Mouse (Mus musculus) lung, adult 18-20 months (tissue): ENCODE data around the gene Banp.
A peak's percentile ranks its signal among the peaks of the same experiment; 100 is the strongest.

Experiments used
- DNase-seq, 2 experiments: peaks; one replicate each; pipeline ENCODE4 v3.0.0; 2022; ENCODE audit warnings: mixed read lengths in 2 of 2

Gene Banp

DNA sequence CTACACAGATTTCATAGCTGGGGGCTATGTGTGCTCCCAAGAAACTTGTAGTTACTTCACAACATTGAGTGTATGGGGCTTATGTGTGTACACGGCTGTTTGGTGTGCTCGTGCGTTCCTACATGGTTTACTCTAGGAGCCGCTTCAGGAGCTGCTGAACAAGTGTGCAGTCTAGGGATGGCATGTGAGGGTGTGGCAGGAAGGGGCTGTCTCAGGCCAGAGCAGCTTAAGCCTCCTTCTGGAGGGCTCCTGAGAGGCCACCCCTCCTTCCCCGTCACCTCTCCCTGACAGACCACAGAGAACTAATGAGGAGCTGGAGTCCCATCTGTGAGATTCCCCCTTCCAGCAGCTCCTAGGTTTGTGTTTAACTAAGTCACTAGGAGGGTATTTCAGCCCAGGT lies 38.3 kb downstream of the Banp start:
- no peak for DNase-seq

DNA sequence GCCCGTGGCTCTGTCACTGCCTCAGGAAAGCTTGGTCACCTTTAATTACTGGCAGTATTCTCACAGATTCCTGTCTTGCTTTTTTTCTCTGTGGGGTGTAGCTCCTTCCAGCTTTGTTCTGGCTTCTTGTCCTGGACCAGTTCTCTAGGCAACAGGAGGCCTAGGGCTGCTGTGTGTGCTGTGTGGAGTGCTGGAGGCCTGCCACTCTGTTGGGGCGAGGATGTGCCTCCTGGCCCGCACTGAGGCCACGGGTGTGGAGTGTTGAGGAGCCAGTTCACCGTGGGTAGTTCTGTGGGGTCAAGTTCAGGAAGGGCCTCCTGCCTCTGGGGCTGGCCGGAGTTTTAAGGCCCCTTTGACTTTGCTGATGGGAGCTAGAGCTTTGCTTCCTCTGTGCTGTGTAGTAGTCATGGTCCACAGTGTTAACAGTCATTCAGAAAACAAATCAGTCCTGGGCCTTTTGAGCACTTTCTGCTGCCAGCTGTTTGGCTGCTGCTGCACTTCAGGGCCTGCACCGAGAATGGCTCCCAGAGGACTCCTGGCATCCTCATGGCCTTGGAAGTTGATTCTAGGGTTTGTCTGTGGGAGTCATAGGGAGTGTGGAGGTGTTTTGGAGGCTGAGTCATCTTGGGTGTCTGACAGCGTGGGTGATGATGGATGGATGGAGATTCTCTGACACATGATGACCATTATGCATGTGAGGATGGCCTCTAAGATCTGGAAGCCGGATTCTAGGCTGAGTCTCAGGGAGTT lies 41.1 kb downstream of the Banp start:
- no peak for DNase-seq

DNA sequence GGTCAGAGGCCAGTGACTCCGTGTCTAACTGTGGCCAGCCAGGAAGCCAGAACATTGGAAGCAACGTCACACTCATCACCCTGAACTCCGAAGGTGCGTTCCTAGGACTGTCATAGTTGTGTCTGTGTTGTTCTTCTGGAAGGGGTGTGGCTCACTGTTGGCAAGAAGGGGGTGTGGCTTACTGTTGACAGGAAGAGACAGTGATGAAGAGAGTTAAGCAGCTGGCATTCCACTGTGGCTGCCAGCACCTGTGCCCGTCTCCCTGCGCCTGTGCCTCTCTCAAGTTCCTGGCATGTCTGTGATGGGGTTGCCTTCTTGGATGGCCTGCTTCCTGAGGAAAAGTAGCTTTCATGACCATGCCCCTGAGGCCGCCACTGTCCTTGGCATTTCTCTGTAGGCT lies 42.1 kb downstream of the Banp start:
- no peak for DNase-seq

DNA sequence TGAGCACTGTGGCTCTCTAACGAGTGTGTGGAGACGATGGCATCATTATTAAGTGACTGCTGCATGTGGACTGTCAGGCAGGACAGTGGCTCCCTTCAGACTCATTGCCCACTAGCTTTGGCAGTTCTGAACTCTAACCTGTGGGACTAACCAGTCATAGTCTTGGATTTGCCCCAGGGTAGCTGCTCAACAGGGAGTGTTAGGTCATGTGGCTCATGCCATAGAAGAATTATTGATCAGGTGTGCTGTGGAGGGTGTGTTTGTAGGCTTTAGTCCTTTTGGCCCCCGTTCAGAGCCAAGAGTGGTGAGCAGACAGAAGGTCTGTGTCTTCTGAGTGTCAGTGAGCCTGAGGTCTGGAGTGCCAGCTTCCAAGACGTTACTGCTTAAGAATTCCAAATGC lies 43.4 kb downstream of the Banp start:
- DNase-seq, result no peak

DNA sequence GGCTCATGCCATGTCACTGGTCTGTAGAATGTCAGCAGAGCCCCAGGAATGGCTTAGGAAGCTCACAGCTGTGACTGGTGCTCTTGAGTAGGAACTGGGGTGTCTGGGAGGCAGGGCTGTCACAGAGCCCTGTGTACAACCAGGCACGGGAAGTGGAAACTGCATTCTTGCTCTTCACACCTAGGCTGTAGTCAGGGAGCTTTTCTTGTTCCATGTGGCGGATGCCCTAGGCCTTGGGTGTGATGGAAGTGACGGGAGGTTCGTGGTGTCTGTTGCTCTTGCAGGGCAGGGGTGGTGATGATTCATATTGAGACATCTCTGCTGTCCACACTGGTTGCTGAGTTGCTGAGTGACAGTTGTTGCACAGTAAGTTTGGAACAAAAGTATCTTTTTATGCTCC lies 45.6 kb downstream of the Banp start:
- DNase-seq, result no peak

DNA sequence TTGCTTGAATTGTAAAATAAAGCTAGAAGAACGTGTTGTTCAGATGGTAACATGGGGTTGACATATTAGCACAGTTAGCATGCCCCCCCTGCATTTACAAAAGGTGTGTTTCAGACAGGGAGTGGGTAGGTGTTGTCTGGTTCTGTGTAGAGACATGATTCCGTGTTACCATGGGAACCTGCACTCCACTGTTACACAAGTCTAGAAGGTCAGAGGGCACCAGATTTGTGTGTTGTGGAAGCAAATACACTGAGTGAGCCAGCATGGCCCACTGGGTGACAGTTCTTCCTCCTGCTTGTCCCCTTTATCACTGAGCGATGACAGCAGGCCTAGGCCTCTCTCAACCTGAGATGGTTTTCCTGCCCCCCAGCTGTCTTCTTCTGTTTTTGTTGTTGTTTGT lies 46.3 kb downstream of the Banp start:
- peak in 1 of 2 experiments; percentile 57 for DNase-seq

DNA sequence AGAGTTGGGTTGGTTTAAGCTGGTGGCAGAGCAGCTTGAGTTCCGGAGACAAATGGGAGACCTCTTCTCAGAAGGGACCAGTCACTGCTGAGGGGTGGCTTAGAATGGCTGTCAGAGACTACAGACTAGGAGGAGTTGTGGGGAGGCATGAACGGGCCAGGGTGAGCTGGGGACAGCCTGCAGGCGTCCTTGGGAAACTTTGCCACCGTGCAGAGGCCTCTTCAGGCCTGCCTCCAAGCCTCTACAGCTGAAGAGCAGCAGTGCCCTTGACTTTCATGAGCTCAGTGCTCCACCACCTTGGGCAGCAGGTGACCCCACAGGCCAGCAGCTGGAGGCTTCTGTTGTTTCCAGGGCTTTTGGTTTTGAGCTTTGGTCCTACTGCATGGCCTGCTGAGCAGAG lies 49.1 kb downstream of the Banp start:
- DNase-seq, result no peak

DNA sequence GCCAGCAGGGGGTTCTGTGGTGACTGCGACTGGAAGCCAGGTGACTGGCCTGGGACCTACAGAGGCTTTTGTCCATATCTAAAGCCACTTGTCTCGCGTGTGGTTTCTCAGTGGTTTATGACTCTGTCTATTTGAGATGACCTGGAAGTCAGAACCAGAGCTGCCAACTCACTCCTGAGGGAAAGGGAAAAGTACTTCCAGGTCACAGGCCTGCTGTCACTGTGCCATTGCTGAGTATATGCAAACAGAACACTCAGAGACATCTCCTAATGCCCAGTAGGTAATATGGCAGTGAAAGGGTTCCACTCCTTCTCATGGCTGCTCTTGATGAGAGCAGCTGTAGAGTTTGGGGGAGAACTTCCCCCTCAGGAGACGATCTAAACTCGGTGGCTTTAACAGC lies 49.7 kb downstream of the Banp start:
- no peak for DNase-seq

DNA sequence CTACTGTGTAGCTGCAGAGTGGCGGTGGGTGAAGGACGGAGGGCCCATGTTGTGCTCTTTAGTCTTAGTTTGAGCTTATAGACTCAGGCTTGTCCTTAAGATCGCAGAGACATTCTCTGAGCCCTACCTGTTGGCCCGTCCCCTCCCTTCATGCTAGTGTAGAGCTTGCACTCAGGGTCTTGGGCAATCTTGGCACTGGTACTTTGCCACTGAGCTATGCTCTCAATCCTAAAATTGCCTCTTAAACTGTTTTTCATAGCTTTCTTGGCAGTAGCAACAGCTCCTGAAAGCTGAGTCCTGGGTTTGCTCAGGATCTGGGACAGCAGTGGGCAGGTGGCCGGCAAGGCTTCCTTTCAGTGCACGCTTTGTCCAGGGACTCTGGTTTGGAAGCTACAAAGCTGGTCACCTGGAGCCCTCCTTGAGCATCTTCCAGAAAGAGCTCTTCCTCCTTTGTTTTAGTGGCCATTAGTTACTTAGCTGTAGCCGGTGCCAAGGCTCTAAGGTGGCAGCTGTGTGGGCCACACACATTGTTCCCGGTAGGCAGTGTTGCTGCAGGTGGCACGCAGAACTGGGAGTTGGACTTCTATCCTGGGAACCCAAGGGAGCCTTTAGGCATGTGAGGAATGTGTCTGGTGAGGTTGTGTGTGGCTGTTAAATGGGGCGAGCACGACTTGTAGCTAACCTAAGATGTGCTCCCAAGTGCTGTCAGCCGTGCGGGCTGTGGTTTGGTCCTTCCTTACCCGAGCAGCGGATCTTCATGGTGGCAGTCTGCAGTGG lies 52.0 kb downstream of the Banp start:
- DNase-seq, result peak; percentile 62 to 69

DNA sequence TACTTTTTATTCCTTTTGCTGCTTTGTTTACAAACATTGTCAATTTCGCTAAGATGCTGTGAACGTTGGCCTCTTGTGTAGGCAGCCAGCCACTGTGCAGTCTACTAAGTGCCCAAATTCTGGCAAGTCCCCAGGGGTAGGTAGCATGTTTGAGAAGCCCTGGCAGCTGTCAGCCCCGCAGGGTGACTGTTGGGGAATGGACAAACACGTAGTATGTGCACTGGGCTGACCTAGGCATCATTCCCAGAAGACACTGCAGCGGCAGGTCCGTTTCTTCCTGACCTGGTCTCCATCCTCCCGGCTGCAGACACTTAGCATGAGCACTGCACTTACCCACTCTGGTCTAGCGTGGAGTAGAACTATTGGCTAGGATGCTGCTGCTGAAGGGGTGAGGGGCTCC lies 54.1 kb downstream of the Banp start:
- DNase-seq, result no peak

DNA sequence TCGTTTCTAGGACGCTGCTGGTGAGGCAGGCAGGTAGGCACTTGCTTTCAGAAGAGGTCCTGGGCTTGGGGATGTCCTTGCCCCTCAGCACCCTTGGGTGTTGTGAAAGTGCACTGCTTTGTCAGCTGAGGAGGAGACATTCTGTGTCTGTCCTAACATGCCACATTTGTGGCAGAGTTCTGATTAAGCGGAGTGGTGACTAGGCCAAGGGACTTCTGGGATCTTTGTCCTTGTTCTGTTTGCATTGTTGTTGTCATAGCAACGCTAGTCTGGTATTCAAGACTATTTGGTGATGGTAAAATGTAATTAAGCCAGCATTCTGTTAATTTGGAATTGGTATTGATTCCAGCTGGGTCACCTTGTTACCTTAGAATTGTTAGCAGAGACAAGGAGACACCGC lies 54.6 kb downstream of the Banp start:
- DNase-seq, result no peak

DNA sequence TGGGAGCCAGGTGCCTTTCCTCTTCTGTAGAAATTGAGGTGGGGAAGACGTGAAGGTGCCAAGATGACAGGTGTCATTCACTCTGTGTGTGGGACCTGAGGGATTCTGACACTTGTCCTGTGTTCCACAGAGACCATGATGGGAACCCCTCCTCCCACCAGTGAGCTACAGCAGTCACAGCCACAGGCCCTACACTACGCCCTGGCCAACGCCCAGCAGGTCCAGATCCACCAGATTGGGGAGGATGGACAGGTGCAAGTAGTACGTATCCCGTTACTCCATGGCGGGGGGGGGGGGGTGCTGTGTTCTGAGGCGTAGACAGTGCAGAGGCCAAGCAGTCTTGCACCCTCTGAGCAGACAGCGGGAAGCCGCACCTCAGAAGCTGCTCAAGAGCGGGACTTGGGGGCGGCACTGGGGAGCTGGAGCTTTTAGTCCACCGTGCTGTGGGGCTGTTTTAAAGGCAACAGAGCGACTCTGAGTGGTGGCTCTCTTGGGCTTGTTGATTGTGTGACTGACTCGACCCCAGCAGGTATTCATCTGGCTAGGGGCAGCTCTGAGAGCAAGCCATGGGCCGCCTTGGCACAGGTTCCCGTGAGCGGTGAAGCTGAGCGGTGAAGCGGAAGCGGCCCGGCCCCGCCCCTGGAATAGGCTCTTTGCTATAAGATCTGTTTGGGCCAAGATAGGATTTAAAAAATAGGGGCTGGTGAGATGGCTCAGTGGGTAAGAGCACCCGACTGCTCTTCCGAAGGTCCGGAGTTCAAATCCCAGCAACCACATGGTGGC lies 56.1 kb downstream of the Banp start:
- DNase-seq, result no peak

DNA sequence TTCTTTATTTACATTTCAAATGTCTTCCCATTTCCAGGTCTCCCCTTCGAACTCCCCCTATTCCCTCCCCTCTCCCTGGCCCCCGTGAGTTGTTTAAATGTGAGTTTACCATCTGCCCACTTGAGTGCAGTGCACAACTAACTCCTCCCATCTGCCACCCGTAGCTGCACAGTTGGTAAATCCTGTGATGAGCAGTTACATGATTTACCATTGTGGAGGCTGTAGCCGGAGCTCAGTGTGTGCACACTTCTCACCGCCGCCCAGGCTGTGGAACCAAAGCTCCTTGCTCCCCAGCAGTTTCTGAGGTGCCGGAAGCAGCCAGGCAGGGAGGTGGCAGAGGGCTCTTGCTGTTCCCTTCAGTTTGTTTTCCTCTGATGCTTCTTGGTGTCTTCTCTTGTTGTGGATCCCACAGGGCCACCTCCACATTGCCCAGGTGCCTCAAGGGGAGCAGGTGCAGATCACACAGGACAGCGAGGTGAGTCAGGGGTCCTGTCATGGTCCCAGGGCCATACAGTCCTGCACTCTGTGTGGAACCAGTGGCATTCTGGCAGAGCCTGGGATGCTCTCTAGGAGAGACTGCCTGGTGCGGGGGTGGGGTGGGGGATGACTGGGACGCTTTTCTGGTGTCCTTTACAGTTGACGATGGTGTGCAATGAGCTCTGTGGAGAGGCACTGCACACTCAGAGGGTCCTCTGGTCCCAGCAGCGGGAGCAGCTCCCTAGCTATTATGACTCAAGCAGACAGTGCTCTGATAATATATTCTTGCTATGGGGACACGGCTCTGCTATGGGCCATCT lies 57.3 kb downstream of the Banp start:
- no peak for DNase-seq

DNA sequence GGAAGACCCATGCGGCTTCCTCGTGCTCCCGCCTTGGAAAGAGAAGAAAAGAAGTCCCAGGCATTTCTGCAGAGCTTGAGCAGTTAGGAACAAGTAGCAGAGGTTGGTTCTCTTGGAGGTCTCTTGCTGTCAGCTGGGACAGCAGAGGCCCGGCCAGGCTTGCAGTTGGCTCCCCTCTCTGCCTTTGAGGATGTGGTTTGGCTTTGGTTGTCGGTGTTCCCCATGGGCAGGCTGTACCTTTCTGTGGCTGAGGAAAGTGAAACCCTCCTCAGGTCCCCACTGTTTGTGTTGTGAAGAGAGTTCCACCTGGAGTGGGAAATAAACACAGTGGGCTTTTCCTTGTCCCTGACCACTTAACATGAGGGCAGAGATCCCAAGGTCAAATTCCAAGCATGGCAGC lies 58.8 kb downstream of the Banp start:
- DNase-seq, result no peak

DNA sequence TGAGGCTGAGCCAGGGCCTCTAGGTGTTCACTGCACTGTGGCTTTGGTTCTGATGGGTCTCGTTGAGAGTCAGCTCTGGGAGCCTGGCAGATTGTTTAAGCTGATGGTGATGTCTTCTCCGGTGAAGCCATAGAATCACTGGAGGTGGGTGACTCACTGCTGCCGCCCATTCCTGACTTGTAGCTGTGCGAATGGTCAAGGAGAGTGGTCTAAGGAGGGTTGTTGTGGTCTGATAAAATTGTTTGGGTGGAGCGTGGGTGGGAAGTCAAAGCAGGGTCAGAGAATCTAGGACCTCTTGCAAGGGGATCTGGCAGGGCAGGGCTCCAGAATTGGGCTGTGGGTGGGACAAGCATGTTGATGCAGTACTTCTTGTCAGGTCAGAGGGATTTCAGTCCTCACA lies 61.1 kb downstream of the Banp start:
- no peak for DNase-seq

DNA sequence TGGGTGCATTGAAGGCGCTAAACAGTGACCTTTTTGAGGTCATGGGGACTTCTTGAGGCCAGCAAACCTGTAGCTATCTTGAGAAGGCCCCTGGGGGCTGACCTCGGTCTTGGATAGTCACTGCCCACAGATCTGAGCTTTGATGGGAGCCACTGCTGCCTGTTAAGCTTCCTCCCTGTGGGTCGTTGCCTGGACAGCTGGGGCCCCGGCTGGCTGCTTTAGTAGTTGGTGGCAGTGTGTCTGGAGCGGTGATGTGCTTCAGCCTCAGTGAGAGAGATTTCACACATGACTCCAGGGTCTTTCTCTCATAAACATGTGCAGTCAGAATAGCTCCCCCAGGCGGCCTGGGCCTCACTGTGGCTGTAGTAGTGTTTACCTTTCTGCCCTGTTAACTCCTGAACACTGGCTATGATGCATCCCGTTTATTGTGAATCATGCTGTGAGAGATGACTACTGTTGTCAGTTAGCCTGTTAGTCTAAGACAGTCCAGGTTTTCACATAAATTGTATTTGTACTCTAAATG lies 61.6 kb downstream of the Banp start:
- DNase-seq, result no peak

DNA sequence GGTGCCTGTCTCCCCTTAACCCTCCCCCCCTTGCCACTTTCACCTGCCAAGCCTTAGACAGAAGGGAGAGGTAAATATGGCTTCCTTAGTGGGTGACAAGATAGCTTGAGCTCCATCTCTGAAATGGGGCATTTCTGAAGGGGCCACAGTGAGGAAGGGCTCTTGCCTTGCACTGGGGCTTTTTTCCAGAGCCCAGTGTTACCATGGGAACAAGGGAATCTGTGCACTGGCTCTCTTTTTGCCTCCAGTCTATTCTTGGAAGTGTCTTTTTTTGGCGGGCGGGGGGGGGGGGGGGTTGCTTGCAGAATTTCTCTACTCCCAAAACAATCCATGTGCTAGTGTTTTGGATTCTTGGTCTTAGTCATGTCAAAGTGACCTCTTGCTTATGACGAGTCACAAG lies 65.1 kb downstream of the Banp start:
- DNase-seq, result no peak

DNA sequence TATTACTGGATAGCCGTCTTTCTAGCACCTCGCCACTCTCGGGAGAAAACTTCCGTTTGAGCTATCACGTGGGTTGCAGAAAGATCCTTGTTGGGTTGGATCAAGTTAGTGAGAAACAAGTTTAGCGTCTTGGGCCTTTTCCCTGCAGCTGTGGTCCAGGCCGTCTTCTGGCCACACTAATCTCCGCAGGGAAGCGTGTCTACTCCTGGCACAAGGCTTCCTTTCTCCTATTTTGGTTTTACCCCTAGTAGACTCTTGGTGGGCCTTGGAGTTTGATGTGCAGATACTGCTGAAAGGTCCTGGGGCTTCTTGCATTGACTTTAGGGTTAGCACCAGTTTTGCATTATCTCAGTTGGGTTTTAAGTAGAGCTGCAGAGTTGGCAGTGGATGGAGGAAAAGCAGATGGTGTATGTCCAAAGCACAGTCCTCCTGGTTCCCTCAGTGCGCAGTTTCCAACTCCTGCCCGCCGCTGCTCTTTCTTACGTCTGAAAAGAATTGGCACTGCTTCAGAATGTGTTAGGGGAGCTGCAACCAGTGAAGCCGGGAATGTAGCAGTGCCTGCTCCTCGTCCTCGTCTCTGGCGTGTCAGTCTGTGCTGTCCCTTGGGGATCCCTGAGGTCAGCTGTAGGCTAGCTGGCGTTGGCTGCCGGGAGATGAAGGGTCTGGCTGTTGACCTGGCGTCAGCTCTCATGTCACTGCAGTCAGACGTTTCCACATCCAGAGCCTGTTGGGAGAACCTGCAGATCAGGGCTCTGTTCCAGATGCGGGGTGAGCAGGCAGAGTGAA lies 68.7 kb downstream of the Banp start:
- DNase-seq, result peak in 1 of 2 experiments; percentile 18

DNA sequence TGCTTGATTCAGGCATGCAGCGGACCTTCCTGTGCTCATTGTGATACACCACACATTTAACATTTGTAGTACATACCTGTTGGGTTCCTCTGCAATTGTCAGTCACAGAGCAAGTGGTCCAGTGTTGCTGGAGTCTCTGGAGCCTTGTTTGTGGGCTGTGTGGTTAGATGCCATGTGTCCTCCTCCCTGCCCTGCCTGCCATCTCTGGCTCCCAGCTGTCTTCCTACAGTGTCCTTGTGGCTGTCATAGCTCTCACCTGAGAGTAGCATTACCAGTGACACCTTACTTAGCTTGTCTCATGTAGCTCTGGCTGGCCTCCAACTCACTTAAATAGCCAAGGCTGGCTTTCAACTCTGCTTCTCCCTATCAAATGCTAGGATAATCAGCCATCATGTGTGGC lies 69.6 kb downstream of the Banp start:
- no peak for DNase-seq

DNA sequence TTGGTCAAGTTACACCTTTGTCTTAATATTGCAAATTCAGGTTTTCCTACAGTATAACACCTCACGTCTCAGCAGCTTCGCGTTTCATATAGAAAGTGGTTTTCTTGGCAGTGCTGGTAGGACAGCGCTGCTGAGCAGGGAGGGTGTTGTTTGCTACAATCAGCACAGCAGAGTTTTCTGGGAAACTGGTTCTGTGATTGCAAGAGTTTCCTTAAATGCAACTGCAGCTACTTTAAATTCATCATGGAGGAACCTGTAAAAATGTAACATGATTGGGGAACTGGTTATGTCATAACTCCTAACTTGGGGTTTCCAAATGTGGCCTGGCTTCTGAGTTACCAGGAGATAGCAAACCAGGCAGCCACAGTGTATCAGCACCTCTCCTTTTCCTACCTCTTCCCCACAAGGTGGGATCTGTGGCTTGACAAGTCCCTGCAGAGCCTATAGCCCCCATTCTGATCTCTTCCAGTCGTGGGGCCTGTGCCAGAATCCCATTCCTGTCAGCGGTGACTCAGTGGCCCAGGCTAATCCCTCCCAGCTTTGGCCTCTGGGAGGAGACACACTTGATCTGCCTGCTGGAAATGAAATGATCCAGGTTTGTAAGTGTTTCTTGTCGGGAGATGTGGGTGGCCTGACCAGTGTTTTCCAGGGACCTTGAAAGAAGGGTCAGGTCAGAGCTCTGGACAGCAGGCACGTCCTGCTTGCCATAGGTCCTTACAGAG lies 70.7 kb downstream of the Banp start:
- DNase-seq, result no peak

DNA sequence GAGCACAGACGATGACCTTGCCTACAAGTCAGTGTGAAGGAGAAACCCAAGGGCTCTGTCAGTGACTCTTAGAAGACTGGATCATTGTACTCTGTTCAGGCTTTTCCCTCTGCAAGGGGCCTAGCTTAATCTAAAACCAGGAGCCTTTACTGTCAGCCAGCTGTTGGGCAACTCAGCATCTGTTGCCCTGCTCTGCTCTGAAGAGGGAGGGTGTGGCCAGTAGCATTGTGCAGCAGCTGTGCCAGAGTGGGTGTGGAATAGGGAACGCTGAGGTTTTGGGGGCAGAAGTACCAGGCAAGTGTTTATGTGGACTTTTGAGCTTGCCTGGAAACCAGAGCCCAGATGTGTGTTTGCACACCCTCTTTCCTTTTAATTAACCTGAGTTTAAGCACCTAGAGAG lies 72.2 kb downstream of the Banp start:
- peak; percentile 62 to 70 for DNase-seq
